9 mouse cellular contexts compared by ENCODE assay signal in the genomic region with DNA sequence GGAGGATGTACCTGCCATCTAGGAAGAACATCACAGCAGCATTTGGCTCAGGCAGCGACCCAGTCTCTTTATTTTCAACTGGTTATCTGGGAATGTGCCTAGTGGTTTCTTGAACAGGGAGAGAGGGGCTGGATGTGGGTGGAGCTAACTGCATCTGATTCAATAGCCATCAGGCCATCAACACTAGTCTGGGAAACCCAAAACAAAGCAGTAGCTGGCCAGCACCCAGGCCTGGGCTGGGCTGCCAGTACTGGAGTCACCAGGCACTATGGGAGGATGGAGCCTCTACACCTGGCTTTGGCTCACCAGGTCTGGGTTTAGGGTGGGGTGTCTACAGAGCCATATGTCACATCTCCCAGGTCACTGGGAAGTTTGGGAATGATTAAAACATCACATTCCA.
A peak's percentile ranks its signal among the peaks of the same experiment; 100 is the strongest.
DNase-seq lines count a peak whose midpoint lies in the region; ATAC-seq lines count a peak whose summit lies in the region.
"Had no signal": no experiment of that assay in that cellular context is flagged by ENCODE, and none has a peak within 500 bp of the region (broad histone marks: within the 10 kb centered on the region; RNA-seq: fewer than 3 reads in every experiment).

No protein-coding gene starts in this region.

- peaks cover 50% of the 10 kb centered on the region for H3K4me1 ChIP-seq in kidney, embryonic 15.5 days
- H3K4me1 ChIP-seq in forebrain, embryonic 16.5 days (replicated peaks; ENCODE audit: control insufficient read depth, insufficient read depth, low read length), result peaks cover 27% of the 10 kb centered on the region
- H3K4me1 ChIP-seq in limb, embryonic 12.5 days (replicated peaks), result peaks cover 71% of the 10 kb centered on the region
- H3K4me1 ChIP-seq: liver, embryonic 15.5 days had no signal

- H3K4me2 ChIP-seq in kidney, embryonic 15.5 days, result no peak overlapping the region
- H3K4me2 ChIP-seq in forebrain, embryonic 16.5 days (ENCODE audit: low read length), result no peak overlapping the region
- H3K4me2 ChIP-seq in limb, embryonic 12.5 days, result peak overlapping the region; percentile 42; the same call in 1 of the 2 replicates
- H3K4me2 ChIP-seq: liver, embryonic 15.5 days had no signal

- H3K4me3 ChIP-seq in kidney, embryonic 15.5 days (replicated peaks), result no peak overlapping the region
- H3K4me3 ChIP-seq in forebrain, embryonic 16.5 days (replicated peaks; ENCODE audit: low read length), result no peak overlapping the region
- no peak overlapping the region for H3K4me3 ChIP-seq in limb, embryonic 12.5 days (replicated peaks)
- H3K4me3 ChIP-seq: liver, embryonic 15.5 days had no signal

- ATAC-seq in kidney, embryonic 15.5 days (replicated peaks; ENCODE audit: low FRiP score), result peak; percentile 53; the same call in 1 of the 2 replicates
- peak; percentile 68 for ATAC-seq in forebrain, embryonic 16.5 days
- 0 out of 2 replicates have a peak, but pooled peaks have one; percentile 14 for ATAC-seq in limb, embryonic 12.5 days (ENCODE audit: insufficient number of reproducible peaks, insufficient read depth, low FRiP score, low TSS enrichment, low read depth)

- no peaks in the 10 kb centered on the region for H3K36me3 ChIP-seq in kidney, embryonic 15.5 days
- H3K36me3 ChIP-seq in forebrain, embryonic 16.5 days (ENCODE audit: control insufficient read depth, insufficient read depth), result no peaks in the 10 kb centered on the region
- no peaks in the 10 kb centered on the region for H3K36me3 ChIP-seq in limb, embryonic 12.5 days
- H3K36me3 ChIP-seq: liver, embryonic 15.5 days had no signal

- H3K27ac ChIP-seq in kidney, embryonic 15.5 days, result peak overlapping the region; percentile 75; the same call in 1 of the 2 replicates
- H3K27ac ChIP-seq in forebrain, embryonic 16.5 days (ENCODE audit: low read length), result no peak overlapping the region
- peak overlapping the region; percentile 92 for H3K27ac ChIP-seq in limb, embryonic 12.5 days
- H3K27ac ChIP-seq: liver, embryonic 15.5 days had no signal

- H3K27me3 ChIP-seq in kidney, embryonic 15.5 days, result no peaks in the 10 kb centered on the region
- H3K27me3 ChIP-seq in forebrain, embryonic 16.5 days (replicated peaks; ENCODE audit: control insufficient read depth, insufficient read depth, low read length), result no peaks in the 10 kb centered on the region
- 0 out of 2 replicates have a peak, but pooled peaks cover 5% of the 10 kb centered on the region for H3K27me3 ChIP-seq in limb, embryonic 12.5 days
- H3K27me3 ChIP-seq: liver, embryonic 15.5 days had no signal

- no peak for DNase-seq in kidney, postnatal 4 days
- peak; percentile 20 for DNase-seq in cerebellum, adult 11-12 months
- DNase-seq in yolk sac, embryonic 10.5 days (ENCODE audit: low spot score), result no peak
- no peak for DNase-seq in embryo, embryonic 11 days
- DNase-seq in left cerebral cortex, adult 8-10 months (ENCODE audit: low spot score in 2 of 2), result no peak

- 60% methylated on average over 1 of the region's 1 CpGs for WGBS in kidney, embryonic 15.5 days
- WGBS in forebrain, embryonic 16.5 days, result 41% methylated on average over 1 of the region's 1 CpGs
- 60% methylated on average over 1 of the region's 1 CpGs for WGBS in limb, embryonic 12.5 days

- no peaks in the 10 kb centered on the region for H3K9me3 ChIP-seq in kidney, embryonic 15.5 days (replicated peaks)
- H3K9me3 ChIP-seq in forebrain, embryonic 16.5 days (ENCODE audit: control insufficient read depth, low read length), result no peaks in the 10 kb centered on the region
- H3K9me3 ChIP-seq in limb, embryonic 12.5 days, result peaks cover 8% of the 10 kb centered on the region; the same call in 1 of the 2 replicates
- H3K9me3 ChIP-seq: liver, embryonic 15.5 days had no signal

- no peak overlapping the region for H3K9ac ChIP-seq in kidney, embryonic 15.5 days
- H3K9ac ChIP-seq in forebrain, embryonic 16.5 days (replicated peaks; ENCODE audit: low read depth, low read length), result no peak overlapping the region
- no peak overlapping the region for H3K9ac ChIP-seq in limb, embryonic 12.5 days (replicated peaks)
- H3K9ac ChIP-seq: liver, embryonic 15.5 days had no signal

Comparison
In these comparisons a context has a peak if more than half of its experiments do, and no peak if none do; other contexts are left out.
1. ATAC-seq: peak in every context shown above with its lines; median percentile 68 in forebrain, embryonic 16.5 days; 53 in kidney, embryonic 15.5 days; 14 in limb, embryonic 12.5 days.